Mouse (Mus musculus) ES-E14 (cell line): ENCODE results near the gene Itgb4.
"Not testable (repeated sequence)": the region's sequence is repeated elsewhere in the genome, so short reads cannot be mapped to it uniquely, and the experiment has no call there.

Experiments used
- CHD2 ChIP-seq: IDR thresholded peaks from 2 replicates; pipeline ENCODE4 v1.6.1; 2014; ENCODE audit warnings: mild to moderate bottlenecking, low read depth, low read length, inconsistent platforms
- HCFC1 ChIP-seq: IDR thresholded peaks from 2 replicates; pipeline ENCODE4 v1.6.1; 2012; ENCODE audit warnings: low read length, inconsistent platforms, borderline replicate concordance; ENCODE audit not compliant: insufficient read depth
- MAFK ChIP-seq: IDR thresholded peaks from 2 replicates; pipeline ENCODE4 v1.6.1; 2014; ENCODE audit warnings: mild to moderate bottlenecking, low read depth, low read length, inconsistent platforms; ENCODE audit not compliant: insufficient read depth
- ZNF384 ChIP-seq: IDR thresholded peaks from 2 replicates; pipeline ENCODE4 v1.6.1; 2012; ENCODE audit warnings: low read depth, low read length, inconsistent platforms

DNA sequence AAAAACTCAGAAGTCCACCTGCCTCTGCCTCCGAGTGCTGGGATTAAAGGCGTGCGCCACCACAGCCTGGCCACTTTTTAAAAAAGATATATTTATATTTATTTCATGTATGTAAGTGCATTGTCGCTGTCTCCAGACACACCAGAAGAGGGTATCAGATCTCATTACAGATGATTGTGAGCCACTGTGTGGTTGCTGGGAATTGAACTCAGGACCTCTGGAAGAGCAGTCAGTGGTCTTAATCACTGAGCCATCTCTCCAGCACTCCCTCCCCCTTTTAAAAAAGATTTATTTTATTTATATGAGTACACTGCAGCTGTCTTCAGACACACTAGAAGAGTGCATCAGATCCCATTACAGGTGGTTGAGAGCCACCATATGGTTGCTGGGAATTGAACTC lies 44.4 kb downstream of the Itgb4 start:
- not testable (repeated sequence) for TF ChIP-seq HCFC1, MAFK, ZNF384, CHD2
